Mouse (Mus musculus) spleen, adult 2 months (tissue): Measurements from ENCODE around the gene H2-Q6.

Experiments
- CTCF ChIP-seq: fragments of 200-500 bp; IDR thresholded peaks from 2 replicates; pipeline ENCODE4 v1.5.1; 2011; ENCODE audit warnings: mild to moderate bottlenecking, inconsistent platforms; ENCODE audit not compliant: insufficient read depth, insufficient read length, insufficient replicate concordance; ENCODE audit errors: extremely low read depth
- POLR2A ChIP-seq: fragments of 200-500 bp; IDR thresholded peaks from 2 replicates; pipeline ENCODE4 v1.6.1; 2011; ENCODE audit warnings: low read depth, low read length, inconsistent platforms

DNA sequence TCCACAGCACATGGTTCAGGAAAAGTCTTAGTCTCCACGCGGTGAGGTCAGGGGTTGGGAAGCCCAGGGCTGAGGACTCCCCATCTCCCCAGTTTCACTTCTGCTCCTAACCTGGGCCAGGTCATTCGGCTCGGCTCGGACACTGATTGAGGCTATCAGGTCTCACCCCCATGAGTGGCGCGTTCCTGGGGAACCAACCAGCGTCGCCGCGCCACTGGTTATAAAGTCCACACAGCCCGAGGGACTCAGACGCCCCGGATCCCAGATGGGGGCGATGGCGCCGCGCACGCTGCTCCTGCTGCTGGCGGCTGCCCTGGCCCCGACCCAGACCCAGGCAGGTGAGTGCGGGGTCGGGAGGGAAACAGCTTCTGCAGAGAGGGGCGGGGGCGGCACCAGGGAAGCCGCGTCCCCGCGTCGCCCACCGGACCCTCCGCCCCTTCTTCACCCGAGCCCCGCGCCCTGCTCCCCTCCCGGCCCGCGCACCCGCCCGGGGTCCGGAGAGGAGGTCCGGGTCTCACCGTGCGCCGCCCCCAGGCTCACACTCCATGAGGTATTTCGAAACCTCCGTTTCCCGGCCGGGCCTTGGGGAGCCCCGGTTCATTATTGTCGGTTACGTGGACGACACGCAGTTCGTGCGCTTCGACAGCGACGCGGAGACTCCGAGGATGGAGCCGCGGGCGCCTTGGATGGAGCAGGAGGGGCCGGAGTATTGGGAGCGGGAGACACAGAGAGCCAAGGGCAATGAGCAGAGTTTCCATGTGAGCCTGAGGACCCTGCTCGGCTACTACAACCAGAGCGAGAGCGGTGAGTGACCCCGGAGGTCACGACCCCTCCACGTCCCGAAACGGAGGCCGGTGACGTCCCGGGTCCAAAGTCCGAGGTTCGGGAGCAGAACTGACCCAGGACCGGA lies 45.4 kb downstream of the H2-Q6 start, which contains the start of gene H2-Q10:
- no peak for TF ChIP-seq CTCF
- no peak for TF ChIP-seq POLR2A
